Mouse (Mus musculus): ENCODE measurements around the gene Echs1. TPM values are rescaled to one million over a fixed set of nuclear protein-coding genes. Genes with fewer than 3 reads are reported as not detected.

The Echs1 gene
- 32.8 TPM for total RNA-seq (2023)

GRCm38 (mm10) chr7:140116329-140117054 lies at the start of gene Echs1:
TSS of gene Echs1 (minus strand) at chr7:140116476.

GRCm38 (mm10) chr7:140164664-140165063 lies 48.4 kb upstream of the Echs1 start, which contains the start of gene Olfr522:
TSS of gene Olfr522 (minus strand) at chr7:140164764.

GRCm38 (mm10) chr7:140154218-140154927 lies 38.1 kb upstream of the Echs1 start, which contains the start of gene Sprn:
TSS of gene Sprn (minus strand) at chr7:140154877.

GRCm38 (mm10) chr7:140137135-140138020 lies 21.1 kb upstream of the Echs1 start, which contains the start of gene Mtg1:
TSS of gene Mtg1 (plus strand) at chr7:140137564.

GRCm38 (mm10) chr7:140115583-140116328 lies 520 bp downstream of the Echs1 start, which contains the start of gene Paox:
TSS of gene Paox (plus strand) at chr7:140115799.

GRCm38 (mm10) chr7:140101993-140102860 lies 14.0 kb downstream of the Echs1 start, which contains the start of gene Fuom:
TSS of gene Fuom (minus strand) at chr7:140102441.

GRCm38 (mm10) chr7:140092924-140093528 lies 23.2 kb downstream of the Echs1 start, which contains the start of gene Prap1:
TSS of gene Prap1 (plus strand) at chr7:140093395.

GRCm38 (mm10) chr7:140082242-140082678 lies 34.0 kb downstream of the Echs1 start, which contains the start of gene Caly:
TSS of gene Caly (minus strand) at chr7:140082548.

Other genes with a start within 250 kb of the Echs1 start
- gene Kndc1, start 221.8 kb downstream of the Echs1 start, total RNA-seq (2023), result not detected
- gene Utf1, start 172.7 kb downstream of the Echs1 start, total RNA-seq (2023), result not detected
- not detected for gene 6430531B16Rik, start 137.7 kb downstream of the Echs1 start, total RNA-seq (2023)
- gene Adam8, start 123.9 kb downstream of the Echs1 start, total RNA-seq (2023), result 3.3 TPM
- gene Zfp511, start 80.1 kb downstream of the Echs1 start, total RNA-seq (2023), result 36.5 TPM
- gene Tubgcp2, start 79.8 kb downstream of the Echs1 start, total RNA-seq (2023), result 24.5 TPM
- gene Msx3, start 67.4 kb downstream of the Echs1 start, total RNA-seq (2023), result not detected
- gene Caly, start 33.9 kb downstream of the Echs1 start, total RNA-seq (2023), result not detected
- gene Prap1, start 23.1 kb downstream of the Echs1 start, total RNA-seq (2023), result not detected
- 8.1 TPM for gene Fuom, start 14.0 kb downstream of the Echs1 start, total RNA-seq (2023)
- 6.0 TPM for gene Paox, start 677 bp downstream of the Echs1 start, total RNA-seq (2023)
- gene Mtg1, start 21.1 kb upstream of the Echs1 start, total RNA-seq (2023), result 11.8 TPM
- gene Sprn, start 38.4 kb upstream of the Echs1 start, total RNA-seq (2023), result not detected
- not detected for gene Olfr522, start 48.3 kb upstream of the Echs1 start, total RNA-seq (2023)
- not detected for gene Olfr523, start 56.7 kb upstream of the Echs1 start, total RNA-seq (2023)
- not detected for gene Olfr524, start 89.5 kb upstream of the Echs1 start, total RNA-seq (2023)
- not detected for gene Cd163l1, start 101.8 kb upstream of the Echs1 start, total RNA-seq (2023)
- 0.32 TPM for gene 5830411N06Rik, start 130.8 kb upstream of the Echs1 start, total RNA-seq (2023)
- not detected for gene Olfr525, start 204.4 kb upstream of the Echs1 start, total RNA-seq (2023)
- gene Olfr527, start 217.5 kb upstream of the Echs1 start, total RNA-seq (2023), result not detected
- gene Olfr60, start 245.2 kb upstream of the Echs1 start, total RNA-seq (2023), result not detected

Data from CD4-positive naive resting alpha-beta T cell, adult 76 days (primary cell).